Mouse (Mus musculus) cerebellum, postnatal 14 days (tissue): Measurements from ENCODE around the gene Chic2.
A peak's percentile ranks its signal among the peaks of the same experiment; 100 is the strongest.

Source experiments
- DNase-seq, 2 experiments: peaks; one replicate each; pipeline ENCODE4 v3.0.0; 2021; ENCODE audit warnings: mixed read lengths in 2 of 2

Gene Chic2

GRCm38 (mm10) chr5:74974726-74975411 is 69.7 kb downstream of the Chic2 start:
- DNase-seq: peak; percentile 50 to 54

- no peak for DNase-seq
Observed at GRCm38 (mm10) chr5:74974061-74974581, 70.5 kb downstream of the Chic2 start.

- DNase-seq: no peak
Observed at GRCm38 (mm10) chr5:74971418-74971817, 73.2 kb downstream of the Chic2 start.

DNA sequence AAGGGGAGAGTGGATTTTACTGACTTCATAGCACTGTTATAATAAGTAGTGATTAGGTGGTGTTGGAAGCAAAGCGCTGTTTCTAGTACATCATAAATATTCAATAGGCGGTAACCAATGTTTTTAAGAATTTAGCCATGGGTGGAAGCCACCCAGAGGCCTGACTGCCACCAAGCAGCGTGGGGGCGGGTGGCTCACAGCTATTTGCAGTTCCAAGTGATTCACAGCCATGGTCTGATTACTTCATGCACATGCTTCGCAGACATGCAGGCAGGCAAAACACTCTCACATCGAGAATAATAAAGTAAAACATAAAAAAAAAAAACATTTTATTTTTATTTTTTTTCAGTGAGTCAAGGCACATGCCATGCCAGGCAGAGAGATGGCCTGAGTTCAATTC is 75.2 kb downstream of the Chic2 start:
- no peak for DNase-seq

- DNase-seq: no peak
Observed at GRCm38 (mm10) chr5:74967882-74968281, 76.7 kb downstream of the Chic2 start.

GRCm38 (mm10) chr5:74966891-74967290 is 77.7 kb downstream of the Chic2 start:
- peak; percentile 26 to 30 for DNase-seq

DNA sequence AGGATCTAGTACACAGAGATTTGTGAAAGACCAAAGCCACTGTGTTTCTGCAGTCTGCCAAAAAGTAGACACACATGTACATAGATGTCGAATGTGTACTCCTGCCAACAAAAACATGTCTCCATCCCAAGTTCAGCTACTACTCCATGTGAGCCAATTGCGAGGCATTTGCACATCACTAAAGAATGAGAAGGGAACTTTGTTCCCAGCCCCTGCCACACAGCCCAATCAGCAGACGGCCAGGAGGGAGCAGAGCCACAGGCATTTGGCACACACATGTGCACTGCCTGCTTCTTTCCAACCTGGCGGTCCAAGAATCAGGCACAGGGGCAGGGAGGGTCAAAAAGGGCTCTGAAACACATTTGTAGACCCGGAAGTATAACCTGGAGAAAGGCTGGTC is 81.8 kb downstream of the Chic2 start:
- DNase-seq: peak; percentile 33 to 43

DNA sequence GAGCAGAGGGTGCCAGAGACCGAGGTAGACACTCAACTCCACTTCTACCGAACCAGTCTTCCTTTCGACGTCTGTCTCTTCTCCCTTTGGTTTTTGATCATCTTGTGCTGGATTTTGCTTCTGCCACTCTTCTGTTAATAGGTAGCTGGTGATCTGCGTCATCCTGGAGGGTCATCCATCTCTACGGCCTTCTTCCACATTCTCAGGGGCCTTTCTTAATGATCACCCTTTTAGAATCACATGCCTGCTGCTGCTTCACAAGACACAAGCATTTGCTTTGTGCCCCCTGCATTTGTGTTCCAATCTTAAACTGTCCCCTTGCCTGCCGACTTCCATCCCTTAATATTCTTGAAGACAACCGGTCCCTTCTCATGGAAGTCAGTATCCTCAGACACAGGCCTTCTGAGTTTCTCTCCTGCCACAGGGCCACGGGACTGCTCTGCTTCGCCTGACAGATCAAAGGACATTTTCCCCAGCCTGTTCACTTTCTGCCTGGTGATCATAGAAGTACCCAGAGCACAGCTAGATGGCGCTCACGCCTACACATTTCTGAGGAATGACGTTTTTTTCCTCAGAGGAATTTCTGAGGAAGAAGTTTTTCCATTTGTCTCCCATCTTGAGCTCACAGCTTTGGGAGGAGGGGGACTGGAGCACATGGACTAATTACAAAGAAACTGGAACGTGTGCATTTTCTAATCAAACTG is 83.6 kb downstream of the Chic2 start:
- peak; percentile 77 to 78 for DNase-seq

DNA sequence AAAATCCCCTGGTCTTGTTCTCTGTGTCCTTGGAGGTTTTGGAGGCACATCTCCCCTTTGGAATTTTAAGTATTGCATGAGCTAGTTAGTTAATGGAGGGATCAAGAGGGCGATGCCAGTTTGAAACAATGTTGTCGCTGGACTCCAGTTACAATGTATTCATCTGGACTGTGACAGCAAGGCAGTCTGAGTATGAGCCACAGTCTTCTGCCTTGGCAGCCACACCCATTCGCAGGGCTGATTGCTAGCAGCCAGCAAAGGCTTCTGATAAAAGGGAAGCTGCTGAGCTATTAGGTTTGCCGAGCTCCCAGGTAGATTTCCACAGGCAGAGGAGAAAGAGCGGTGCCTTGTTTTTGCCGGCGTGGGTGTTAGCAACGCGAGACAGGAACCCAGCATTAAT is 84.3 kb downstream of the Chic2 start:
- no peak for DNase-seq

DNA sequence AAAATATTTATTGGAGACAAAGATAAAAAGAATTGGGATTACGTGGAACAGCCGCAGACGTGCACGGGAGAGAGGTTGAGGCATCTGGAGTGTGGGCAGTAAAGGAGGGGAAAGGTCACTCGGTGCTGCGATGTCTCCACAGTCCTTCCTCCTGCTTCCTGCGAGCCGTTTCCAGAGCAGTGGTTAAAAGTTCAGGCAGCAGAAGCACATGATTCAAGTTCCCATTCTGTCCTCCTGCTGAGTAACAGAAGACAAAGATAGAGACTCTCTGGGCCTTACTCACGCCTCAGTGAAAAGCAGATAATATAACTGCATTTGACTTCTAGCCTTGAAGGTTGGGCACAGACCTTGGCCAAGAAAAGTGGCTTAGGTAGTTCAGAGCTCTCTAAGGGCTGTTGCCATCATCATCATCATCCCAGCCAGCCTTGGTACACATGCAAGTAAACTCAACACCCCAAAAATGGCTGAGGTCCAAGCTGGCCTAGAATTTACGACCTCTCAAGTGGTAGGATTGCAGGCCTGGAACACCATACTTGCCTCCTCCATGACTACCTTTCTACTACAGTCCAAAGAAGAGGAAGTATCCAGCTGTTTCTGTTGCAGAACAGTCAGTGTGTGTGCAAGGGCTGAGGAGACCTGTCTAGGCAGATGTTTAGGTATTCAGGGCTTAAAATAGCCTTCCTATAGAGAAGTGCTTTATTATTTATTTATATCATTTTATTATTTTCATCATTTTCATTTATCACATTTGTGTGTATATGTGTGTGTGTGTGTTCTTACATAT is 87.1 kb downstream of the Chic2 start:
- DNase-seq: no peak

DNA sequence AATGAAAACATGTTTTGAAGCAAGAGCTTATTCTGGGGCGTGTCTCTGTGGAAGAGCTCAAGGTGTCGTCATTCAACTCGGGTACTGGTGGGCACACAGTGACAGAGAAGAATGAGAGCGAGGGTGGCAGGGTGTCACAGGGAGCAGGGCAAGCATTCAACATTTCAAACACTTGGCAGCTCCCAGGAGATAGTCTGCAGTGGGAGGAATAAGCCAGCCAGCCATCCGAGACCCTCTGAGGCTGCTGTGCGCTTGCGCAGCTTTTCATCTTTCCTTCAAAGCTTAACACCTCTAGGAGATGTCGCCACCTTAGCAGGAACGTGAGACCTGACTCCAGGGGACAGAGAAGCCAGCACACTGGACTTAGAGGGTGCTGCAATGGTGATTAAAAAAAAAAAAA is 88.2 kb downstream of the Chic2 start:
- no peak for DNase-seq

- no peak for DNase-seq
Observed at GRCm38 (mm10) chr5:74955565-74955964, 89.0 kb downstream of the Chic2 start.

- no peak for DNase-seq
Observed at GRCm38 (mm10) chr5:74952938-74953337, 91.6 kb downstream of the Chic2 start.

DNA sequence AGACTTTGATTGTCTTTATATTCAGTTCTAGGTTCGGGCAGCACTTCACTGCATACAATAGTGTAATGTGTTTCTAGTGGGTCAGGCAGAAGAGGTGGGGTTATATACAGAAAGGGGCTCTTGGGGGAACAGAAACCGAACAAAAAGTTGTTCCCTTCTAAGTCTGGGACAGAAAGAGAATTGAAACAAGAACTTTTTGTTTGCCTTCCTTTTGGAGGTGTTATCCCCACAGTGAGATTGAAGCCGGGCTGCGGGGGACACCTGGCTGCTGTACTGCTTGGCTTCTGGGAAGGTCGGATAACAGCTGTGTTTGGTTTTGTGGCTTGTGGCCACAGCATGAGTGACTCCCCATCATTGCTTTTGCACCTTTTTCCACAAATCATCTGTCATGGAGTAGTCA is 93.2 kb downstream of the Chic2 start:
- no peak for DNase-seq

DNA sequence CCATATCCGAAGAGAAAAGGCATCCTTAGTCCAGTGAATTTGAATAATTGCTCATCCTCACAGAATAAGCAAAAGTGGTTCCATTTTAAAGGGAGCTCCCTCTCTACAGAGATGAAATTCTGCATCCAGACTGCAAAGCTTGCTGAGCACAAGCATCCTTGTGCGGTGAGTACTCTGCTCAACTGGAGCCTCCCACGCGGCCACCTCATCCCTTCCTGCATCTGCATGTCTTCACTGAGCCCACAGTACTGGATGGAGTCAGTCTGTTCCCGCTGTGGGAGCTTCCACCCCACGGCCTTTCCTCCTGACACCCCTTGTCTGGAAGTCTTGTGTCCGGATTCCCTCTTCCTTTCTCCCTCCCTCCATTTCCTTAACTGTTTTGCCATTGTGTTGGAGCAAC is 95.3 kb downstream of the Chic2 start:
- DNase-seq: no peak

GRCm38 (mm10) chr5:74948482-74948881 is 96.1 kb downstream of the Chic2 start:
- no peak for DNase-seq
